Mouse (Mus musculus): ENCODE measurements around the gene Thbd. TPM values are rescaled to one million over a fixed set of nuclear protein-coding genes. Genes with fewer than 3 reads are reported as not detected.
A peak's percentile ranks its signal among the peaks of the same experiment; 100 is the strongest.

The Thbd gene
- polyA plus RNA-seq, 1 experiment from 2014 or later: 18.3 TPM

DNA sequence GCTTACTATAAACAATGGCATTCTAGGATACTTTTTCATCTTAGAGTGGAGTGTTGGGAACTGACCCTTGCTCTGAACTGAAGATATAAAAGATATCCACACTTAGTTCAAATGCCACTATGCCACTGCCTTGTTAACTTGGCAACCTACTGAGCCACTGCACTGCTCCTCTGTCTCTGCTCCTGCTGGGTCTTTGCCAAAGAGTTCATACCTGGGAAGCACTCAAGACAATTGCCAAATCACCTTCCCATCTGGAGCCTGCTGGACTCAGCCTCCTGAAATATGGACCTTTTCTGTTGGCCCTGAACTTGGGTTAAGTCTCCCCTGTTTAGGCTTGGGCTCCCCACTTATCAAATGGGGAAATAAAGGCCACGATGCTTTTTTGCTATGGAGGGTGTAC lies 41.7 kb upstream of the Thbd start:
- no peaks in the 10 kb centered on the region for H3K9me3 ChIP-seq (ENCODE audit: control insufficient read depth)
- TF ChIP-seq CTCF (IDR thresholded peaks at IDR 0.05; ENCODE audit: low read depth): no peak
- H3K27me3 ChIP-seq (replicated peaks; ENCODE audit: control insufficient read depth, insufficient read depth, low read length): no peaks in the 10 kb centered on the region
- ATAC-seq: no peak
- no peaks in the 10 kb centered on the region for H3K36me3 ChIP-seq (ENCODE audit: control insufficient read depth, insufficient read depth)
- 83% methylated on average over 1 of the region's 1 CpGs for WGBS
- no peak overlapping the region for H3K9ac ChIP-seq (ENCODE audit: low read depth, low read length)
- H3K4me1 ChIP-seq (replicated peaks; ENCODE audit: control insufficient read depth, insufficient read depth, low read length): no peaks in the 10 kb centered on the region
- H3K4me3 ChIP-seq (ENCODE audit: low read depth, low read length): no peak overlapping the region
- H3K27ac ChIP-seq (ENCODE audit: low read depth, low read length): no peak overlapping the region
- H3K4me2 ChIP-seq (replicated peaks; ENCODE audit: low read depth): no peak overlapping the region

DNA sequence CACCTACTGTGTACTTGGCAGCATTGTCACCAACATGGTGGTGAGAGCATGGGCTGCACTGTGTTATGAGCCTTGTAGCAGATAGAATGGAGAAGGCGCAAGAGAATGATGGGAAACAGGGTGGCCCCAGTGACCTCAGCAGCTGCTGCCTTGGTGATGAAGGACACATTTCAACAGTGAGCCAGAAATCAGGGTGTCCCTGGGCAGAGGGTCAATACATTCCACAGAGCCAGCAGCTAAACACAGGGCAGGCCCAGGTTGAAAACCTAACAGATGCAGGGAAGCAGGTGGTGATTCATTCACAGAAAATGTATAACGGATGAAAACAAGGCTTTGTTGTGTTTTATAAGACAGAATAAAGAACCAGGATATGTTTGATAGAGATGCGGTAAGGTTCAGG lies 38.5 kb upstream of the Thbd start:
- Histone ChIP-seq H3K27me3 (replicated peaks; ENCODE audit: control insufficient read depth, insufficient read depth, low read length) (no peaks in the 10 kb centered on the region), H3K36me3 (ENCODE audit: control insufficient read depth, insufficient read depth) (no peaks in the 10 kb centered on the region), H3K9ac (ENCODE audit: low read depth, low read length) (no peak overlapping the region), H3K4me1 (replicated peaks; ENCODE audit: control insufficient read depth, insufficient read depth, low read length) (no peaks in the 10 kb centered on the region), H3K27ac (ENCODE audit: low read depth, low read length) (no peak overlapping the region), H3K9me3 (ENCODE audit: control insufficient read depth) (no peaks in the 10 kb centered on the region), H3K4me3 (ENCODE audit: low read depth, low read length) (no peak overlapping the region), H3K4me2 (replicated peaks; ENCODE audit: low read depth) (no peak overlapping the region)
- TF ChIP-seq CTCF (IDR thresholded peaks at IDR 0.05; ENCODE audit: low read depth): no peak
- 80% methylated on average over 3 of the region's 3 CpGs for WGBS
- ATAC-seq: no peak

DNA sequence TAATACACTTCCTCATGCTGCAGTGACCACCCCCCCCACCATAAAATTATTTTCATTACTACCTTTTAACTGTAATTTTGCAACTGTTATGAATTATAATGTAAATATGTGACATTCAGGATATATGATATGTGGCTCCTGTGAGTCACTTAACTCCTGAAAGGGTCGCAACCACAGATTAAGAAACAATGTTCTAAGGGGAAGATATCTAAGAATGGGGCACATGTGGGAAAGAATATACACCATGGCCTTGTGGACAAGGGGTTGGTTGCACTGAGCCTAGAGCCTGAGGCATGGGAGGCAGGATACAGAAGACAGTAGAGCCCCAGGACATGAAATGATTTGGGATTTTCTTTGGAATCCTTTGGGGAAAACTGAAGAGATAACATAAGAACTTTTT lies 37.6 kb upstream of the Thbd start:
- no peak for ATAC-seq
- 78% methylated on average over 1 of the region's 1 CpGs for WGBS
- no peak for TF ChIP-seq CTCF (IDR thresholded peaks at IDR 0.05; ENCODE audit: low read depth)
- Histone ChIP-seq H3K9ac (ENCODE audit: low read depth, low read length) (no peak overlapping the region), H3K9me3 (ENCODE audit: control insufficient read depth) (no peaks in the 10 kb centered on the region), H3K36me3 (ENCODE audit: control insufficient read depth, insufficient read depth) (no peaks in the 10 kb centered on the region), H3K4me3 (ENCODE audit: low read depth, low read length) (no peak overlapping the region), H3K27me3 (replicated peaks; ENCODE audit: control insufficient read depth, insufficient read depth, low read length) (no peaks in the 10 kb centered on the region), H3K27ac (ENCODE audit: low read depth, low read length) (no peak overlapping the region), H3K4me1 (replicated peaks; ENCODE audit: control insufficient read depth, insufficient read depth, low read length) (no peaks in the 10 kb centered on the region), H3K4me2 (replicated peaks; ENCODE audit: low read depth) (no peak overlapping the region)

DNA sequence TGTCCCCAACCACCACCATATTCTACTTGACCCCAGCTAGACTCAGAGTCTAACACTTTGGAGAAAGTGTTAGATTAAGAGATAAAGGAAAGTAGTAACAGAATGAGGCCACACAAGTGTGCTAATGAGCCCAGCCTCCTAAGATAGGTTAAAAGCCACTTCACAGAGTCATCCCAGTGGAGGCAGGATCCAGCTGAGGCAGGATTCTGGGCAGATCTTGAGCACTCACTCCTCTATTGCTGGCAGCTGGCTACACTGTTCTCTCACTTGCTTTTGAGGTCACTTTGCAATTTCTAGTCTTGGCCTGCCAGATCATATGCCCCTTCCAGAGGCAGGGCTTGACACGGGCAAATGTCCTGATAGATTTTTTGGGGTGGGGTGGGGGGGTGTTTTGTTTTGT lies 36.5 kb upstream of the Thbd start:
- H3K9ac ChIP-seq (ENCODE audit: low read depth, low read length): no peak overlapping the region
- H3K9me3 ChIP-seq (ENCODE audit: control insufficient read depth): no peaks in the 10 kb centered on the region
- H3K27me3 ChIP-seq (replicated peaks; ENCODE audit: control insufficient read depth, insufficient read depth, low read length): no peaks in the 10 kb centered on the region
- WGBS: 81% methylated on average over 1 of the region's 1 CpGs
- H3K4me1 ChIP-seq (replicated peaks; ENCODE audit: control insufficient read depth, insufficient read depth, low read length): no peaks in the 10 kb centered on the region
- no peak for ATAC-seq
- no peak overlapping the region for H3K4me2 ChIP-seq (replicated peaks; ENCODE audit: low read depth)
- H3K36me3 ChIP-seq (ENCODE audit: control insufficient read depth, insufficient read depth): no peaks in the 10 kb centered on the region
- H3K4me3 ChIP-seq (ENCODE audit: low read depth, low read length): no peak overlapping the region
- TF ChIP-seq CTCF (IDR thresholded peaks at IDR 0.05; ENCODE audit: low read depth): no peak
- H3K27ac ChIP-seq (ENCODE audit: low read depth, low read length): no peak overlapping the region

DNA sequence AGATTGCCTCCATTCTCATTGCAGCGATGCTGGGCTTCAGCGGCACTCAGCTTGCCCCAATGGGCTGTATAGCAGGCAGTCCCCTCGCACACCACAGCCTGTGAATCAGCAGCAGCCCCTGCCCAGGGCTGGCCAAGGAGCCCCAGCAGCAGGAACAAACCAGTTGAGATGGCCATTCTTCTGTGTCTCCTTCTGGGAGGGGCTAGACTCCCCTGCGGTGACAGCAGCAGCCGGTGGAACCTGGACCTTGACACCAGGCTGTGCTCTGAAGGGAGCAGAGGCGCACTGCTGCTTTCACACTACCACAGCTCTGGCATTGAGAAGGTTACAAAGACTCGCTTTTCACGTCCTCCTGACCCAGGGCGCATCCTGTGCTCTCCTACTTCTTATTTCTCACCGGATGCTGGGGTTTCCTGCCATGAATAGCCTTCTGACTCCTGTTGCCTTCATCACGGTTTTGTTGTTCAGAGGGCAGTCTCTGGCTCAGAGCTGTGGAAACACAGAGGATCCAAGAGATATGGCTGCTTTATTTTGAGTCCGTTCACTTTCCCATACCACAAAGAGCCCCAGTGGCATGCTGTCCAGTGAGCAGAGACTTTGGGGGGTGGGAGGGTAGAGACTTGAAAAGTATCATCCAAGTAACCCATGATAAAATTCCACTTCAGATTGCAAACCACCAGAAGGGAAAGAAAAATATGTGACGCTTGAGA lies 35.4 kb upstream of the Thbd start, which contains the start of gene Cd93:
Cd93 (minus strand) TSS at position 315 of the 710 bp plus-strand sequence.
- Histone ChIP-seq H3K4me3 (ENCODE audit: low read depth, low read length) (peak within 1 kb of the TSS; percentile 18), H3K27me3 (replicated peaks; ENCODE audit: control insufficient read depth, insufficient read depth, low read length) (no peaks in the 10 kb centered on the region), H3K36me3 (ENCODE audit: control insufficient read depth, insufficient read depth) (no peaks in the 10 kb centered on the region), H3K9ac (ENCODE audit: low read depth, low read length) (no peak within 1 kb of the TSS), H3K4me2 (replicated peaks; ENCODE audit: low read depth) (peak within 1 kb of the TSS; percentile 30), H3K27ac (ENCODE audit: low read depth, low read length) (peak within 1 kb of the TSS; percentile 28; the same call in 1 of the 2 replicates), H3K4me1 (replicated peaks; ENCODE audit: control insufficient read depth, insufficient read depth, low read length) (no peaks in the 10 kb centered on the region), H3K9me3 (ENCODE audit: control insufficient read depth) (no peaks in the 10 kb centered on the region)
- WGBS: 42% methylated on average over 13 of the region's 13 CpGs
- 0 out of 2 replicates have a peak, but pooled peaks have one; percentile 41 for ATAC-seq
- no peak for TF ChIP-seq CTCF (IDR thresholded peaks at IDR 0.05; ENCODE audit: low read depth)

DNA sequence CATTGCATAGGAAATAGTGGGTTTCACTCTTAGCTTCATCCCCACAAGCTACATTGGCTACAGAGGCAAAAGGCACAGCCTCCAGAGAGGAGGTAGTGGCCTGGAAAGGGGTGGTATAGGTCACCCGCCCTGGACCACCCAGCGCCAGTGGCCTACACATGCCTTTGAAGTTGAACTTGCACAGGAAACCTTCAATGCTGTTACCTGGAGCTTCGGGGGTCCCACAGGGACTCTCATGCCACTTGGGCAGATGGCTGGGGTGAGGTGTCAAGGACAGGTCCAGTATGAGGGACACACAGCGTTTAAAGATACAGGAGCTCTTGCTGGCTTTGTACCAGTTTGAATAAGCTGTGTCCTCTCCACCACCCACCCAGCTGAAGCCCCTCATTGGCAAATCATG lies 34.7 kb upstream of the Thbd start:
- no peak for TF ChIP-seq CTCF (IDR thresholded peaks at IDR 0.05; ENCODE audit: low read depth)
- no peak for ATAC-seq
- Histone ChIP-seq H3K27ac (ENCODE audit: low read depth, low read length) (peak overlapping the region; percentile 28; the same call in 1 of the 2 replicates), H3K4me1 (replicated peaks; ENCODE audit: control insufficient read depth, insufficient read depth, low read length) (no peaks in the 10 kb centered on the region), H3K4me2 (replicated peaks; ENCODE audit: low read depth) (peak overlapping the region; percentile 30), H3K36me3 (ENCODE audit: control insufficient read depth, insufficient read depth) (no peaks in the 10 kb centered on the region), H3K9me3 (ENCODE audit: control insufficient read depth) (no peaks in the 10 kb centered on the region), H3K27me3 (replicated peaks; ENCODE audit: control insufficient read depth, insufficient read depth, low read length) (no peaks in the 10 kb centered on the region), H3K4me3 (ENCODE audit: low read depth, low read length) (peak overlapping the region; percentile 18), H3K9ac (ENCODE audit: low read depth, low read length) (no peak overlapping the region)
- 83% methylated on average over 4 of the region's 4 CpGs for WGBS

Measured in intestine, postnatal 0 days (tissue).